ENCODE assay signal across 8 mouse cellular contexts in the genomic region with DNA sequence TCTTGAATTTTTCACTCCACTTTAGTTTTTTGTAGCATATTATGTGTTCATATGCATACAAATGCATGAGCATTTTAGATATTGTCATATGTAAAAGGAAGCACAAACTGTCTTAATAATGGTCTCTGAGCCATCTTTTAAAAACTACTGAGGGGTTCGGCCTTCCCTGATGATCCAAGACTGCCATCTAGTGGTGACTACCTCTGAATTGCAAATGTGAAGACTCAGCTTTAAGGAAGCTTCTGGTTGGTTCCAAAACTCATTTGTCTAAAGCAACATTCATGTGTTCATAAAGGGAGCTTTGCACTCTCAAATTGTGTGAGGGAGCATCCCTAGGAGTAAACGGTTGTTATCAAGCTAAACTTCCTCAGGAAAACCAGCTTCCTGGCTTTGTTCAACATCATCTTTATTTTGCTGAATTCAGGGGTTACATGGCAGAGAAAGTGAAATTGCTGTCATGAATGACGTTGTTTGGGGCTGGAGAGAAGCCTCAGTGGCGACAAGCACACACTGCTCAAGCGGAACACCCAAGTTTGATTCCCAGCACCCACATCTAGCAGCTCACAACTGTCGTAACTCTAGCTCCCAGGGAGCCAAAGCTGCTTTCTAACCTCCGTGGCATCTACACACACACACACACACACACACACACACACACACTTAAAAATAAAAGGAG.
DNase-seq lines count a peak whose midpoint lies in the region; ATAC-seq lines count a peak whose summit lies in the region.
"Had no signal": no experiment of that assay in that cellular context is flagged by ENCODE, and none has a peak within 500 bp of the region (broad histone marks: within the 10 kb centered on the region; RNA-seq: fewer than 3 reads in every experiment).

No protein-coding gene starts in this region.

- no peaks in the 10 kb centered on the region for H3K27me3 ChIP-seq in forebrain, embryonic 11.5 days (ENCODE audit: control insufficient read depth, insufficient read depth, low read length)

- H3K4me1 ChIP-seq in forebrain, embryonic 11.5 days (replicated peaks; ENCODE audit: control insufficient read depth, insufficient read depth, low read length), result no peaks in the 10 kb centered on the region

- no peaks in the 10 kb centered on the region for H3K36me3 ChIP-seq in forebrain, embryonic 11.5 days (ENCODE audit: control insufficient read depth, insufficient read depth, low read length)

- WGBS in forebrain, embryonic 11.5 days, result 64% methylated on average over 7 of the region's 7 CpGs

- no peak overlapping the region for H3K4me3 ChIP-seq in forebrain, embryonic 11.5 days (ENCODE audit: low read depth, low read length)

- peak; percentile 56 for ATAC-seq in CD4-positive, CD25-positive, alpha-beta regulatory T cell, adult 4 months
- no peak for ATAC-seq in forebrain, embryonic 11.5 days (replicated peaks; ENCODE audit: low FRiP score)

- DNase-seq in kidney, postnatal 36 days, result peak; percentile 45 to 56
- DNase-seq in kidney, adult 11 months, result no peak
- DNase-seq in brain, adult 2 months (ENCODE audit: low read depth, low spot score), result peak; percentile 25
- peak; percentile 48 for DNase-seq in lung, postnatal 36 days
- DNase-seq in forebrain, embryonic 11.5 days (ENCODE audit: low spot score), result no peak
- DNase-seq in left cerebral cortex, adult 8-10 months (ENCODE audit: low spot score in 2 of 2), result no peak
- DNase-seq: right cerebral cortex, adult 18-20 months had no signal

- no peak overlapping the region for H3K27ac ChIP-seq in forebrain, embryonic 11.5 days (ENCODE audit: low read depth, low read length)

- H3K9ac ChIP-seq in forebrain, embryonic 11.5 days (ENCODE audit: low read length), result no peak overlapping the region

- no peaks in the 10 kb centered on the region; the same call in 1 of the 2 replicates for H3K9me3 ChIP-seq in forebrain, embryonic 11.5 days (ENCODE audit: control insufficient read depth, low read length)

- no peak overlapping the region for H3K4me2 ChIP-seq in forebrain, embryonic 11.5 days (ENCODE audit: low read depth, low read length, severe bottlenecking)

Comparison
In these comparisons a context has a peak if more than half of its experiments do, and no peak if none do; other contexts are left out.
1. DNase-seq: peak in kidney, postnatal 36 days (2 of 2), brain, adult 2 months (single experiment) and lung, postnatal 36 days (single experiment); none in kidney, adult 11 months (single experiment), forebrain, embryonic 11.5 days (single experiment) and left cerebral cortex, adult 8-10 months (0 of 2).